Mouse (Mus musculus): ENCODE results near the gene Setd5.

- TF ChIP-seq POLR2A (IDR thresholded peaks at IDR 0.05; ENCODE audit: low read depth, low read length), result no peak
- TF ChIP-seq CTCF (IDR thresholded peaks at IDR 0.05; ENCODE audit: borderline replicate concordance, insufficient read depth, low read length), result no peak
Measured at GRCm38 (mm10) chr6:113032121-113032520, 45.0 kb upstream of the Setd5 start.
